Mouse (Mus musculus): Measurements from ENCODE around the gene Dysf. TPM values are rescaled to one million over a fixed set of nuclear protein-coding genes. Genes with fewer than 3 reads are reported as not detected.

Dysf gene
- total RNA-seq (2023; ENCODE audit: inconsistent age) = 0.36 to 2.4 TPM (median 0.64 TPM) in 4 replicates

GRCm38 (mm10) chr6:84008363-84009171, at the start of gene Dysf:
TSS of gene Dysf (plus strand) at chr6:84008590.

Other genes with a start within 250 kb of the Dysf start
- gene Ankrd53, start 245.9 kb upstream of the Dysf start, total RNA-seq (2023; ENCODE audit: inconsistent age) = not detected in 4 replicates
- gene Tex261, start 232.8 kb upstream of the Dysf start, total RNA-seq (2023; ENCODE audit: inconsistent age) = 35.1 to 55.5 TPM (median 42.6 TPM) in 4 replicates
- 16.2 to 23.1 TPM (median 18.3 TPM) in 4 replicates for gene Nagk, start 213.6 kb upstream of the Dysf start, total RNA-seq (2023; ENCODE audit: inconsistent age)
- 42.9 to 46.6 TPM (median 43.6 TPM) in 4 replicates for gene Paip2b, start 176.8 kb upstream of the Dysf start, total RNA-seq (2023; ENCODE audit: inconsistent age)
- 152 to 167 TPM (median 156 TPM) in 4 replicates for gene Zfp638, start 141.5 kb upstream of the Dysf start, total RNA-seq (2023; ENCODE audit: inconsistent age)